Mouse (Mus musculus): ENCODE results near the gene Sumf1. TPM values are rescaled to one million over a fixed set of nuclear protein-coding genes. Genes with fewer than 3 reads are reported as not detected.

Gene Sumf1
- polyA plus RNA-seq, 1 experiment from 2014 or later, result 65.4 TPM

- peaks cover 9% of the 10 kb centered on the region for H3K27me3 ChIP-seq
- TF ChIP-seq CTCF (IDR thresholded peaks at IDR 0.05), result peak; percentile 81
- peak; percentile 48 for DNase-seq (ENCODE audit: low read depth, low spot score)
- POLR2A ChIA-PET, result no interaction called here
- ATAC-seq, result peak; percentile 60
- in situ Hi-C loops (cut with MboI; ENCODE audit: low pct_unique_long_range_greater_than_20kb), result no loop called here
- CTCF ChIA-PET, result interaction anchor here (1.0 to 3.3 kb wide), 9 partner anchors 9 to 669 kb away, joined by 3 to 24 read pairs (median 4); no protein-coding TSS in a partner anchor
Measured at GRCm38 (mm10) chr6:108065583-108065982, 119.8 kb downstream of the Sumf1 start.

GRCm38 (mm10) chr6:108064918-108065526 is 120.4 kb downstream of the Sumf1 start, which contains the start of gene Setmar:
Setmar (plus strand) TSS chr6:108065045.
- in situ Hi-C loops (cut with MboI; ENCODE audit: low pct_unique_long_range_greater_than_20kb), result loop anchor here (5.0 kb wide), 1 partner anchor 1258 kb away; no protein-coding TSS in a partner anchor
- ChIA-PET CTCF (interaction anchor here (0.9 to 3.3 kb wide), 9 partner anchors 10 to 353 kb away, joined by 3 to 24 read pairs (median 4); no protein-coding TSS in a partner anchor), POLR2A (no interaction called here)
- peaks cover 9% of the 10 kb centered on the region for H3K27me3 ChIP-seq
- ATAC-seq (peak; percentile 95), DNase-seq (ENCODE audit: low read depth, low spot score) (peak; percentile 90)
- no peak for TF ChIP-seq CTCF (IDR thresholded peaks at IDR 0.05)

GRCm38 (mm10) chr6:108061121-108061520 is 124.3 kb downstream of the Sumf1 start:
- CTCF ChIA-PET, result no interaction called here
- H3K27me3 ChIP-seq, result peaks cover 13% of the 10 kb centered on the region
- ATAC-seq (no peak), DNase-seq (ENCODE audit: low read depth, low spot score) (no peak)
- TF ChIP-seq CTCF (IDR thresholded peaks at IDR 0.05), result no peak
- in situ Hi-C loops (cut with MboI; ENCODE audit: low pct_unique_long_range_greater_than_20kb), result loop anchor here (5.0 kb wide), 1 partner anchor 1254 kb away; no protein-coding TSS in a partner anchor
- POLR2A ChIA-PET, result no interaction called here

- H3K27me3 ChIP-seq, result peaks cover 15% of the 10 kb centered on the region
- no peak for TF ChIP-seq CTCF (IDR thresholded peaks at IDR 0.05)
- ATAC-seq (no peak), DNase-seq (ENCODE audit: low read depth, low spot score) (no peak)
- in situ Hi-C loops (cut with MboI; ENCODE audit: low pct_unique_long_range_greater_than_20kb), result loop anchor here (10.0 kb wide), 1 partner anchor 1393 kb away; no protein-coding TSS in a partner anchor
- CTCF ChIA-PET, result interaction anchor here (1.2 kb wide), 1 partner anchor 10 kb away, joined by 4 read pairs; no protein-coding TSS in a partner anchor
- POLR2A ChIA-PET, result no interaction called here
Measured at GRCm38 (mm10) chr6:108058066-108058465, 127.3 kb downstream of the Sumf1 start.

- TF ChIP-seq CTCF (IDR thresholded peaks at IDR 0.05), result no peak
- CTCF ChIA-PET, result interaction anchor here (1.2 kb wide), 1 partner anchor 9 kb away, joined by 4 read pairs; no protein-coding TSS in a partner anchor
- in situ Hi-C loops (cut with MboI; ENCODE audit: low pct_unique_long_range_greater_than_20kb), result loop anchor here (10.0 kb wide), 1 partner anchor 1393 kb away; no protein-coding TSS in a partner anchor
- ATAC-seq (no peak), DNase-seq (ENCODE audit: low read depth, low spot score) (no peak)
- H3K27me3 ChIP-seq, result peaks cover 18% of the 10 kb centered on the region
- POLR2A ChIA-PET, result no interaction called here
Measured at GRCm38 (mm10) chr6:108057353-108057752, 128.0 kb downstream of the Sumf1 start.

Other genes starting within 250 kb of the Sumf1 start
- 6.1 TPM for gene Setmar, start 120.5 kb downstream of the Sumf1 start, polyA plus RNA-seq (2021)
- 67.1 TPM for gene Itpr1, start 27.5 kb upstream of the Sumf1 start, polyA plus RNA-seq (2021)